Mouse (Mus musculus) ES-E14 (cell line): ENCODE measurements at regions not wholly inside any gene's neighbourhood (a gene's known extent, or its start where the extent isn't known, plus 50 kb on each side); places are given as distances from the start of the nearest gene placed in this dataset.

ENCODE experiments used
- CHD2 ChIP-seq: IDR thresholded peaks from 2 replicates; pipeline ENCODE4 v1.6.1; 2014; ENCODE audit warnings: mild to moderate bottlenecking, low read depth, low read length, inconsistent platforms
- HCFC1 ChIP-seq: IDR thresholded peaks from 2 replicates; pipeline ENCODE4 v1.6.1; 2012; ENCODE audit warnings: low read length, inconsistent platforms, borderline replicate concordance; ENCODE audit not compliant: insufficient read depth
- ZC3H11A ChIP-seq: IDR thresholded peaks from 2 replicates; pipeline ENCODE4 v1.6.1; 2012; ENCODE audit warnings: low read depth, mild to moderate bottlenecking, inconsistent platforms, low read length, borderline replicate concordance

DNA sequence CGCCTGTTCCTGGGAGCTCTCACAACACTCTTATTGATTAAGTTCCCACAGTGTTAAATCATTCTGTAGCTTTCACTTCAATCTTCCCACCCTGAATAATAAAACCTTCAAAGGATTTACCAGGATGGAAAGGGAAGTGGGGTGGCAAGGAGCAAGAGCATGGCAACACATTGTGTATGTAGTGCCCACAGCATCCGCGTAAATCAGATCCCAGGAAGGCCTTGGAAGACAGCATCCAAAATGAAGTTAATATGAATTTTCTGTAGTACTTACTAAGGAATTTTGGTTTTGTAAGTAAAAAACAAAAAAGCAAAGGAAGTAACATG is 282.3 kb upstream of the Mms22l start:
- no peak for TF ChIP-seq CHD2
- TF ChIP-seq ZC3H11A = no peak
- TF ChIP-seq HCFC1 = no peak
